Comparison of ENCODE assay signal across 8 mouse cellular contexts in the genomic region with DNA sequence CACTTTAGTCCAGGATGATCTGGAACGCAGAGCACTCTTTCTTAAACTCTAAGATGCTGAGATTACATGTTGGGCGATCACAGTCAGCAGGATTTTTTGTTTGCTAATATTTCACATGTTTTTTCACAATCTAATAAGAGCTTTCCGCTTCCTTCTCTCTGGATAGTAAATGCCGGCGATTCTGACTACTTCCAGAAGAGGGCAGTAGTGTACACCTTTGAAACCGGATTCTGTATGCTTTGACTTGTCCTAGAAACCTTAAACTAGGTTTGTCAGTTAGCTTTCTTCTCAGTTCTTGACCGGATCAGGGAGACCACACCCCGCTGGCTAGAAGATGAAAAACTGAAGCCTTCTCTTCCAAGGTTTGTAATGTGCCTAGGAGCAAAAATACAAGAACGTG. TPM values are rescaled to one million over a fixed set of nuclear protein-coding genes. Genes with fewer than 3 reads are reported as not detected.
DNase-seq lines count a peak whose midpoint lies in the region; ATAC-seq and TF ChIP-seq lines count a peak whose summit lies in the region.

No protein-coding gene starts in this region.

- H3K9me3 ChIP-seq in forebrain, embryonic 11.5 days (ENCODE audit: control insufficient read depth, low read length) = no peaks in the 10 kb centered on the region
- H3K9me3 ChIP-seq in forebrain, embryonic 16.5 days (ENCODE audit: control insufficient read depth, low read length) = no peaks in the 10 kb centered on the region
- no peaks in the 10 kb centered on the region for H3K9me3 ChIP-seq in lung, embryonic 14.5 days (ENCODE audit: low read depth, low read length)
- H3K9me3 ChIP-seq in stomach, postnatal 0 days (ENCODE audit: control insufficient read depth, low read length) = no peaks in the 10 kb centered on the region

- no peak overlapping the region for H3K4me3 ChIP-seq in forebrain, embryonic 11.5 days (ENCODE audit: low read depth, low read length)
- H3K4me3 ChIP-seq in forebrain, embryonic 16.5 days (replicated peaks; ENCODE audit: low read length) = no peak overlapping the region
- no peak overlapping the region for H3K4me3 ChIP-seq in lung, embryonic 14.5 days (ENCODE audit: low read depth, low read length)
- H3K4me3 ChIP-seq in stomach, postnatal 0 days (ENCODE audit: low read depth, low read length) = no peak overlapping the region

- no peak overlapping the region for H3K4me2 ChIP-seq in forebrain, embryonic 11.5 days (ENCODE audit: low read depth, low read length, severe bottlenecking)
- no peak overlapping the region for H3K4me2 ChIP-seq in forebrain, embryonic 16.5 days (ENCODE audit: low read length)
- no peak overlapping the region for H3K4me2 ChIP-seq in lung, embryonic 14.5 days
- H3K4me2 ChIP-seq in stomach, postnatal 0 days (replicated peaks; ENCODE audit: low read depth) = no peak overlapping the region

- H3K4me1 ChIP-seq in forebrain, embryonic 11.5 days (replicated peaks; ENCODE audit: control insufficient read depth, insufficient read depth, low read length) = no peaks in the 10 kb centered on the region
- no peaks in the 10 kb centered on the region for H3K4me1 ChIP-seq in forebrain, embryonic 16.5 days (replicated peaks; ENCODE audit: control insufficient read depth, insufficient read depth, low read length)
- no peaks in the 10 kb centered on the region for H3K4me1 ChIP-seq in lung, embryonic 14.5 days (ENCODE audit: insufficient read depth)
- no peaks in the 10 kb centered on the region for H3K4me1 ChIP-seq in stomach, postnatal 0 days (replicated peaks; ENCODE audit: control insufficient read depth, insufficient read depth)

- H3K27ac ChIP-seq in forebrain, embryonic 11.5 days (ENCODE audit: low read depth, low read length) = no peak overlapping the region
- H3K27ac ChIP-seq in forebrain, embryonic 16.5 days (ENCODE audit: low read length) = no peak overlapping the region
- H3K27ac ChIP-seq in lung, embryonic 14.5 days (ENCODE audit: low read depth) = no peak overlapping the region
- H3K27ac ChIP-seq in stomach, postnatal 0 days (replicated peaks) = no peak overlapping the region

- no peaks in the 10 kb centered on the region for H3K36me3 ChIP-seq in forebrain, embryonic 11.5 days (ENCODE audit: control insufficient read depth, insufficient read depth, low read length)
- H3K36me3 ChIP-seq in forebrain, embryonic 16.5 days (ENCODE audit: control insufficient read depth, insufficient read depth) = no peaks in the 10 kb centered on the region
- no peaks in the 10 kb centered on the region for H3K36me3 ChIP-seq in lung, embryonic 14.5 days (ENCODE audit: insufficient read depth)
- H3K36me3 ChIP-seq in stomach, postnatal 0 days (ENCODE audit: control insufficient read depth, insufficient read depth, low read length) = no peaks in the 10 kb centered on the region

- no peak for ATAC-seq in forebrain, embryonic 11.5 days (replicated peaks; ENCODE audit: low FRiP score)
- ATAC-seq in forebrain, embryonic 16.5 days = no peak
- no peak for ATAC-seq in lung, embryonic 14.5 days (ENCODE audit: insufficient read depth)
- ATAC-seq in stomach, postnatal 0 days (ENCODE audit: low FRiP score, low TSS enrichment) = no peak; the same call in 1 of the 2 replicates

- no peaks in the 10 kb centered on the region for H3K27me3 ChIP-seq in forebrain, embryonic 11.5 days (ENCODE audit: control insufficient read depth, insufficient read depth, low read length)
- no peaks in the 10 kb centered on the region for H3K27me3 ChIP-seq in forebrain, embryonic 16.5 days (replicated peaks; ENCODE audit: control insufficient read depth, insufficient read depth, low read length)
- peaks cover 3% of the 10 kb centered on the region; the same call in 1 of the 2 replicates for H3K27me3 ChIP-seq in lung, embryonic 14.5 days (ENCODE audit: insufficient read depth, low read length)
- H3K27me3 ChIP-seq in stomach, postnatal 0 days (ENCODE audit: control insufficient read depth, insufficient read depth, low read length) = no peaks in the 10 kb centered on the region

- WGBS in forebrain, embryonic 11.5 days = 14% methylated on average over 9 of the region's 9 CpGs
- WGBS in forebrain, embryonic 16.5 days = 13% methylated on average over 9 of the region's 9 CpGs
- 12% methylated on average over 9 of the region's 9 CpGs for WGBS in lung, embryonic 14.5 days
- WGBS in stomach, postnatal 0 days = 13% methylated on average over 9 of the region's 9 CpGs

- DNase-seq in forebrain, embryonic 11.5 days (ENCODE audit: low spot score) = peak; percentile 78
- DNase-seq in urinary bladder, postnatal 25 days (ENCODE audit: low spot score) = peak; percentile 51
- no peak for DNase-seq in urinary bladder, postnatal 10 days (ENCODE audit: low spot score)
- peak; percentile 79 for DNase-seq in embryo, embryonic 10 days (ENCODE audit: low spot score)
- peak; percentile 64 for DNase-seq in kidney, postnatal 14 days
- peak; percentile 93 for DNase-seq in lung, embryonic 14.5 days
- peak; percentile 78 for DNase-seq in stomach, postnatal 0 days (ENCODE audit: low spot score)

- no peak overlapping the region for H3K9ac ChIP-seq in forebrain, embryonic 11.5 days (ENCODE audit: low read length)
- H3K9ac ChIP-seq in forebrain, embryonic 16.5 days (replicated peaks; ENCODE audit: low read depth, low read length) = no peak overlapping the region
- H3K9ac ChIP-seq in lung, embryonic 14.5 days = no peak overlapping the region
- no peak overlapping the region for H3K9ac ChIP-seq in stomach, postnatal 0 days (ENCODE audit: low read length)

- TF ChIP-seq CTCF in lung, embryonic 14.5 days (IDR thresholded peaks at IDR 0.05; ENCODE audit: low read depth) = peak; percentile 69
- peak; percentile 87 for TF ChIP-seq CTCF in stomach, postnatal 0 days (IDR thresholded peaks at IDR 0.05; ENCODE audit: low read depth)

- TF ChIP-seq EP300 in stomach, postnatal 0 days (optimal IDR thresholded peaks at IDR 0.05) = no peak

RNA-seq across cellular contexts. Expression of a gene that starts 11.6 kb away (rescaled TPM):
- polyA plus RNA-seq in forebrain, embryonic 11.5 days (2014; fragmentation: Nextera tagmentation; extraction: Ambion mirVana) = 2.4 and 3.4 TPM in 2 replicates
- polyA plus RNA-seq in forebrain, embryonic 16.5 days (2015; fragmentation: Nextera tagmentation; extraction: Ambion mirVana) = 0.22 and 0.46 TPM in 2 replicates
- polyA plus RNA-seq in lung, embryonic 14.5 days (2014; fragmentation: Nextera tagmentation; extraction: Ambion mirVana) = 4.0 and 5.1 TPM in 2 replicates
- 78.3 and 83.9 TPM in 2 replicates for polyA plus RNA-seq in stomach, postnatal 0 days (2015; fragmentation: Nextera tagmentation; extraction: Ambion mirVana)

RNA-seq across cellular contexts. Expression of a gene that starts 50.0 kb away (rescaled TPM):
- 5.6 and 6.9 TPM in 2 replicates for polyA plus RNA-seq in forebrain, embryonic 11.5 days (2014; fragmentation: Nextera tagmentation; extraction: Ambion mirVana)
- 3.6 and 4.3 TPM in 2 replicates for polyA plus RNA-seq in forebrain, embryonic 16.5 days (2015; fragmentation: Nextera tagmentation; extraction: Ambion mirVana)
- polyA plus RNA-seq in lung, embryonic 14.5 days (2014; fragmentation: Nextera tagmentation; extraction: Ambion mirVana) = 16.2 and 18.0 TPM in 2 replicates
- 22.3 and 24.8 TPM in 2 replicates for polyA plus RNA-seq in stomach, postnatal 0 days (2015; fragmentation: Nextera tagmentation; extraction: Ambion mirVana)

Comparison
In these comparisons a context has a peak if more than half of its experiments do, and no peak if none do; other contexts are left out.
1. RNA of a gene that starts 11.6 kb away (polyA plus RNA-seq): 78.3 to 83.9 TPM in stomach, postnatal 0 days; 4.0 to 5.1 TPM in lung, embryonic 14.5 days, 2.4 to 3.4 TPM in forebrain, embryonic 11.5 days and 0.22 to 0.46 TPM in forebrain, embryonic 16.5 days; every median in the first group is over 10 times any median in the second.